Mouse (Mus musculus) granulocyte monocyte progenitor cell, adult 5-6 weeks (primary cell): ENCODE results near the gene Nktr. TPM values are rescaled to one million over a fixed set of nuclear protein-coding genes. Genes with fewer than 3 reads are reported as not detected.

ENCODE experiments used
- ATAC-seq: replicated peaks from 2 replicates; pipeline ENCODE4 v1.8.0; 2016; ENCODE audit warnings: mild to moderate bottlenecking, moderate TSS enrichment, inconsistent platforms; ENCODE audit not compliant: poor library complexity, severe bottlenecking
- total RNA-seq, 2 experiments: library from RNA; stranded (forward) in 1 of 2; stranded (reverse) in 1 of 2; fragments of 200-712, 200-1000 nt in 1 of 2; fragments of >200 nt in 1 of 2; fragmentation: Nextera tagmentation in 1 of 2; gene quantifications; 2 replicates each; pipeline ENCODE4 v1.2.3; 2014 to 2017

Nktr gene
- total RNA-seq, 2 experiments from 2014 or later: 131 to 140 TPM

DNA sequence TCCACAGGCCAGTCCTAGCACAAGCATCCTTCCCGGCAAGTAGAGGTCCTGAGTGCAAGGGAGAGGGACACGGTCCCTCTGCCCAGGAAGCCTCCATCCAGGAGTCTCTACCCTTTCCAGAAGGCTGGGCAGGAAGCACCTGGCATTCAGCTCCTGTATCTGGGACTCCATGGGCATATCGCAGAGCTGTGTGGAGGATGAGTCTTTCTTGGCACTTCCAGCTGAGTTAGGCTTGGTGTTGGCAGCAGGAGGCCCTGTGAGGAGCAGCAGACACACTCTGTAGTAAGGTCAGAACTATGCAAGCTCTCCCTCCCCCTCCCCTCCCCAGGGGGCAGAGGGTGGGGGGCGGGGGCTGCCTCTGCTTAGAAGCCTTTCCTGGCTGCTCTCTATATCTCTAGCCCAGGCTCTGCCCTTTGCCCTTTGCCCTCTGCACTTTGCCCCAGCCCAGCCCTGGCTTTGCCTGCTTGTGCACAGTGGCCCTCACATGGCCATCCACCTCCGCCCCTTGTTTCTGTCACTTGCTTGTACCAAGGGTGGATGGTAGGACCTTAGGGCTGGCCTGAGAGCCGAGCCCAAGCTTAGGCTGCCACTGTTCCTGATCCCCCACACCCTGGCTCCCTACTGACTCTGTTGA lies 80.0 kb downstream of the Nktr start:
- no peak for ATAC-seq

DNA sequence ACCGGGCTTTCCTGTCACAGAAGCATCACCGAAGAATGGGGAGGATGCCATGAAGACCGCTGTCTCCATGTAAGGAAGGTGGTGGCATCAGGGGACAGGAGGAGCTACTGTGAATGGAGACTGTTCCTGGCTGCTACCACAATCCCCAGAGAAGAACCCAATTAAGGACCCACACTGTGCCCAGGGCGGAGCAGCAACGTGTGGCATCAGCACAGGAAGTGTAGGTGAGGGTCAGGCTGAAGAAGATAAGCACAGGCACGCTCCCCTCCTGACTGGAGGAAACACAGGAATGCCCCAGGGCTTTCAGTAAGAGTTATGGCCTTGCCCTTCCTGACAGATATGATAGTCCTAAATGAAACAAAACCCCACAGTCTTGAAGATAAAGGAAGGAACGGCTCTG lies 83.8 kb downstream of the Nktr start:
- no peak for ATAC-seq

Other genes with a start within 250 kb of the Nktr start
- not detected in 2 replicates for gene Cck, start 223.5 kb upstream of the Nktr start, total RNA-seq (2014; fragmentation: Nextera tagmentation)
- gene Cck, start 223.5 kb upstream of the Nktr start, total RNA-seq (2017): not detected in 2 replicates
- gene Lyzl4, start 77.1 kb upstream of the Nktr start, total RNA-seq (2014; fragmentation: Nextera tagmentation): not detected in 2 replicates
- gene Lyzl4, start 77.1 kb upstream of the Nktr start, total RNA-seq (2017): not detected in 2 replicates
- not detected in 2 replicates for gene Vipr1, start 76.5 kb upstream of the Nktr start, total RNA-seq (2014; fragmentation: Nextera tagmentation)
- gene Vipr1, start 76.5 kb upstream of the Nktr start, total RNA-seq (2017): not detected in 2 replicates
- 14.7 and 18.2 TPM in 2 replicates for gene Sec22c, start 13.7 kb upstream of the Nktr start, total RNA-seq (2014; fragmentation: Nextera tagmentation)
- gene Sec22c, start 13.7 kb upstream of the Nktr start, total RNA-seq (2017): 4.7 and 10.5 TPM in 2 replicates
- gene Ss18l2, start 8.8 kb upstream of the Nktr start, total RNA-seq (2014; fragmentation: Nextera tagmentation): 25.7 and 67.5 TPM in 2 replicates
- 44.9 and 59.5 TPM in 2 replicates for gene Ss18l2, start 8.8 kb upstream of the Nktr start, total RNA-seq (2017)
- gene Zfp651, start 40.2 kb downstream of the Nktr start, total RNA-seq (2014; fragmentation: Nextera tagmentation): 0.98 TPM in 1 of 2 replicates, not detected in the other
- gene Zfp651, start 40.2 kb downstream of the Nktr start, total RNA-seq (2017): 0.39 TPM in 1 of 2 replicates, not detected in the other
- 0.41 TPM in 1 of 2 replicates, not detected in the other for gene Klhl40, start 58.4 kb downstream of the Nktr start, total RNA-seq (2014; fragmentation: Nextera tagmentation)
- not detected in 2 replicates for gene Klhl40, start 58.4 kb downstream of the Nktr start, total RNA-seq (2017)
- not detected in 2 replicates for gene Hhatl, start 73.3 kb downstream of the Nktr start, total RNA-seq (2014; fragmentation: Nextera tagmentation)
- not detected in 2 replicates for gene Hhatl, start 73.3 kb downstream of the Nktr start, total RNA-seq (2017)
- gene Ccdc13, start 120.3 kb downstream of the Nktr start, total RNA-seq (2014; fragmentation: Nextera tagmentation): not detected in 2 replicates
- gene Ccdc13, start 120.3 kb downstream of the Nktr start, total RNA-seq (2017): not detected in 2 replicates
- 106 and 125 TPM in 2 replicates for gene Higd1a, start 139.2 kb downstream of the Nktr start, total RNA-seq (2014; fragmentation: Nextera tagmentation)
- 12.9 and 16.8 TPM in 2 replicates for gene Higd1a, start 139.2 kb downstream of the Nktr start, total RNA-seq (2017)
- gene Ackr2, start 179.2 kb downstream of the Nktr start, total RNA-seq (2014; fragmentation: Nextera tagmentation): not detected in 2 replicates
- not detected in 2 replicates for gene Ackr2, start 179.2 kb downstream of the Nktr start, total RNA-seq (2017)
- gene Cyp8b1, start 197.1 kb downstream of the Nktr start, total RNA-seq (2014; fragmentation: Nextera tagmentation): not detected in 2 replicates
- gene Cyp8b1, start 197.1 kb downstream of the Nktr start, total RNA-seq (2017): not detected in 2 replicates
- 0.17 TPM in 1 of 2 replicates, not detected in the other for gene Fam198a, start 231.8 kb downstream of the Nktr start, total RNA-seq (2014; fragmentation: Nextera tagmentation)
- gene Fam198a, start 231.8 kb downstream of the Nktr start, total RNA-seq (2017): 0.17 TPM in 1 of 2 replicates, not detected in the other